Mouse (Mus musculus): ENCODE data around the gene Rapgef6.

Gene Rapgef6

GRCm38 (mm10) chr11:54693696-54694095, 171.0 kb downstream of the Rapgef6 start:
- DNase-seq (ENCODE audit: low spot score in 2 of 2) = no peak

DNA sequence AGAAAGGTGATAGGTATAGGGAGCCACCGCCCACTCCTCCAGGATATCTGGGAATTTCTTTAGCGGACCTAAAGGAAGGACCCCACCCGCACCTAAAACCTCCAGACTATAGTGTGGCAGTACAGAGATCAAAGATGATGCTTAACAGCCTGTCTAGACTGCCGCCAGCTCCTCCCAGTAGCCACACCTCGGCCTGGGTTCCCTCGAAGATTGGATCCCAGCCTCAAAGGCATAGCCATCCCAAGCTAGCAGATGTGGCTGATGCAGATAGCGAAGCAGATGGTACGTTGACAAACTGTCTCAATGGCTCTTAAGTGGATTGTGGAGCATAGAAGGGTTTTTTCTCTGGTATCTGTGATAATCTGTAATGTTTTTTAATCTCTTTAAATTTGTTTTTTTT, 171.6 kb downstream of the Rapgef6 start:
- no peak for DNase-seq (ENCODE audit: low spot score in 2 of 2)

- DNase-seq (ENCODE audit: low spot score in 2 of 2) = no peak
Observed at GRCm38 (mm10) chr11:54695951-54696350, 173.3 kb downstream of the Rapgef6 start.

GRCm38 (mm10) chr11:54697611-54698010, 175.0 kb downstream of the Rapgef6 start:
- no peak for DNase-seq (ENCODE audit: low spot score in 2 of 2)

DNA sequence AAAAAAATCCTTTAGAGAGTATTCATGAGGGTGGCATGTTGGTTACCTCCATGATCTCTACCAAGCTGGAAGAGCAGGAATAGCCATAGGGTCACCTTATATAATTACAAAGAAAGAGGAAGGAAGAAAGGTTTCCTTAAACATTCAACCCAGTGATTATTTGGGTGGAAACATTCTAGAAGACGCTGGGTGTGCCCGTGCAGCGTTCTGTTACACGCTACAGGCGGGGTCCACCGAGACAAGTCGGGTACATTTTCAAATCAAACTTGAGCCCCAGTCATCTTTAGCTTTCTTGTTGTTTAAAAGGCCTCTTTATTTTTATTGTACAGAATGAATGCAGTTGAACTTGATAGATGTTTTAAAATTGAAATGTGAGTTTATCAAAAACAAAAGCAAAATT, 176.0 kb downstream of the Rapgef6 start:
- DNase-seq (ENCODE audit: low spot score in 2 of 2) = no peak

DNA sequence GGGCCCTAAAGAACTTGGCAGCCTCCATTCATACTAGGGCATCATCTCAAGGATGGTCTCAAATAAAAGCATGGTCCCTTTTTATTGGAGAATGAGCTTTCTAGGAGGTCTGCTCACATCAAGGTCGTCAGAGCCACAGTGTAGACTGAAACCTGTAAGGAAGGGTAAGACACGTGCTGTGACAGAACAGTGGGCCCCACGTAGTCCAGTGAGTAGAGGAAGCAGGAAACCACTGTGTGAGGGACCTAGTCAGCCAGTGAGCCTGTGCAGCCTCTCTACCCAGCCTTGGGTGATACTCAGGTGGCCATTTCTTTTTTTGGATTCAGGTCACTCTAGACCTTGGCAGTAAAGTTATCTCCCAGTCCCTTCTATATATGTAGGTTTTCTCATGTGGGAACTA, 177.3 kb downstream of the Rapgef6 start:
- DNase-seq (ENCODE audit: low spot score in 2 of 2) = no peak

DNA sequence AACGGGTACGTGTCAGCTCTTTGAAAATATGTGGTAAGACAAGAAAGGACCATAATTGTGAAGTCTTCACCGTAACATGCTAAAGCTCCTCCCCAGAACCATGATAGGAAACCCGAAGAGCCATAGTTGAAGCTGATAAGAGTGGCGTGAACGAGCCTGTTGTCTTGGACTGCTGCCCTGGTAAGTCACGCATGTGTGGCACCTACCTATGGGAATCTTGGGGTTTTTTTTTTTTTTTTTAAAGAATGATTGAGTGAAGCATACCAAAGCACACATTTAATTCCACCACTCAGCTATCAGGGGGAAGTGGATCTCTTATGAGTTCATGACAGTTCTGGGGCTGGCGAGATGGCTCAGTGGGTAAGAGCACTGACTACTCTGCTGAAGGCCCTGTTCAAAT, 179.2 kb downstream of the Rapgef6 start:
- no peak for DNase-seq (ENCODE audit: low spot score in 2 of 2)

DNA sequence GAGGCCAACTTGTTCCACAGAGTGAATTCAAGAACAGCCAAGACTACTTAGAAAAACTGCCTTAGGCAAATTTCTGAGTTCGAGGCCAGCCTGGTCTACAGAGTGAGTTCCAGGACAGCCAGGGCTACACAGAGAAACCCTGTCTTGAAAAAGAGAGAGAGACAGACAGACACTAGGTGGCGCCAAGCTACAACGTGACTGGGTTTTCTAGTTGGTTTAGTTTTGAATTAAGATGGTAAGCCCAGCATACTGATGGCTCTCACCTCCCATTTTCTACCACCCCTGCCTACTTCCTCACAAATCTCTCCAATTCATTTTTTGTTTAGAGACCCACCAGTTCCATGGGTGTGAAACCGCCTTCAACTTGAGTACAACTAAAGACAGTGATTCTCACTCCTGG, 180.7 kb downstream of the Rapgef6 start:
- peak; percentile 55 to 75 for DNase-seq (ENCODE audit: low spot score in 2 of 2)

DNA sequence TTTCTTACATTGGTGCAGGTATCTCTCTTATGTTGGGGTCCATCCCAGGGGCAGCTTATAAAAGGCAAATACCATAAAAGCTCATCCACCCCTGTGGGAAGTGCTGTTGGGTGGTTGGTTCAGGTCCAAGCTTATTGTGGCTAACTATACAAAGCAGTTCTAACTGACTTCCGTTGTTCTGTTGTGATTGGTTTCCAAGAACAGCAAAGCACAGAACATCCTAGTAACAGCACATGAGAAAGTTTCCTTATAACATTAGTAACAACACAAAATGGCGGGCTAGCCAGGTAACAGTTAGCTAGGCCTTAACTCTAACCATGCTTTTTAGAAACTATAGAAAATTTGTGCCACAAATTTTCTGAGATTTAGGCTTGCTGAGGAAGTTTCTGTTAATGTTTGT, 185.5 kb downstream of the Rapgef6 start:
- DNase-seq (ENCODE audit: low spot score in 2 of 2) = no peak

DNA sequence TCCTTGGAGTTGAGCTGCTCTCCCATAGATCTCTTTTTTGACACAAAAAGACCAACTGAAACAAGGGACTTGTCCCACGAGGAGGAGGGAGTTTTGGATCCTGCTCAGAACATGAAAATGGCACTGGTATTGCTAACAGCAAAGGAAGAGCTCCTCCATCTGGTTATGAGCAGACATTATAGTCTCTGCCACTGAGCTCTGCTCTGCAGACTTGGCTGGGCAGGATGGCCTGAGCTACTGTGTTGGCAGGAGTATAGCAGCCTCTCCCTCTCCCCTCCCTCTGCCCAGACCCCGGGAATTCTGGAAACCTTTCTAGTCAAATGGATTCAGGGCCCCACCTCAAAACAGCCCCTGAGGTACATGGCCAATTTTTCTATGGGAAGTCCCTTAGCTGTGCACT, 187.0 kb downstream of the Rapgef6 start:
- no peak for DNase-seq (ENCODE audit: low spot score in 2 of 2)

DNA sequence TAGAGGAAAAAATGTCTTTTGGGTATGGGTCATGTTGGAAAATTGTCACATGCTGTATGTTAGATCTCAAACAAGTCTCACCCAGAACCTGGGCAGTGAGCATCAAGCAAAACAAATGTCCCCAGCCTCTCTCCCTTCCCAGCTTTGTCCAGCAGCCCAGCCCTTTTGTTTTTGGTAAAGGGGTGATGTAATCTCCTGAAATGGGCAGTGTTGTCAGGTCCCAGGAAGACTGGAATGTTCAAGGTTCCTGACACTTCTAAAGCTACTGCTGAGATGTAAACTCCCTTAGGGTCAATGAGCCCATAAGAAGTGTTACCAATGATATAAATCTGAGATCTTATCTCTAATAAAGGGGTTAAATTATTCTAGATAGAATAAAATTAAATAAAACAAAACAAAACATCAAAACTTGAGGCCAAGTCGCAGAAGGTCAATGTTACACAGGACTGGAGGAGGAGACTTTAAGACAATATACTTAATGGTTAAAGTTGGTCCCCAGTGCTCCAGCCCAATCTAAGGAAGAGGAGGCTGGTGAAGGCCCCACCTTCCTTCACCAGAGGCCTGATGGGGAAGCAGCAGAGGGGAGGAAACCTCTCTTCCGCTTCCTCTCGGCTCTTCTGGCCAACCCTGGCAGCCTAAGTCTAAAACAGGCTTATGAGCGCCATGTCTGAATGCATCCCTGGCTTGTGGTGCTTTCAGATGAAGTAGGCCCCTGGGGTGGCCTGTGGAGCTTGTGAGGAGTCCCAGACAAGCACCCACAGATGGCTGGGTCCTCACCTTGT, 188.1 kb downstream of the Rapgef6 start:
- DNase-seq (ENCODE audit: low spot score in 2 of 2) = no peak

DNA sequence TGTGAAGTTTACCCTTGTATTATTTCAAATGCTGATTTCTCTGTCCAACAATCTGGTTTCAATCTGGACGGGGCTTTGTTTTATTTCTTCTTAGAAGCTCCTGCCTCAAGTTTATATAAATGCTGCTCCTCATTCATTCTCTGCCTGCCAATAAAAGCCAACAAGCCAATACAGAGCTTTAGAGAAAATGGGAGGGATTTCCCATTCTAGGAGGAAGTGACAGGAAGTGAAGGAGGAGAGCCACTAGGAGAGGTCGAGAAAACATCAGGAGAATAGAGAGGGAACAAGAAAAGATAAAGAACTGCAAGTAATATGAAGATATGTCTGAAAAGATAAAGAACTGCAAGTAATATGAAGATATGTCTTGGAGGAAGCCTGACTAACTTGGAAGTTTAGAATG, 190.2 kb downstream of the Rapgef6 start:
- no peak for DNase-seq (ENCODE audit: low spot score in 2 of 2)

- DNase-seq (ENCODE audit: low spot score in 2 of 2) = no peak
Observed at GRCm38 (mm10) chr11:54717893-54718292, 195.2 kb downstream of the Rapgef6 start.

GRCm38 (mm10) chr11:54718601-54719000, 196.0 kb downstream of the Rapgef6 start:
- no peak for DNase-seq (ENCODE audit: low spot score in 2 of 2)

- no peak for DNase-seq (ENCODE audit: low spot score in 2 of 2)
Observed at GRCm38 (mm10) chr11:54722057-54722456, 199.4 kb downstream of the Rapgef6 start.

- DNase-seq (ENCODE audit: low spot score in 2 of 2) = no peak
Observed at GRCm38 (mm10) chr11:54724353-54725034, 201.8 kb downstream of the Rapgef6 start.

DNA sequence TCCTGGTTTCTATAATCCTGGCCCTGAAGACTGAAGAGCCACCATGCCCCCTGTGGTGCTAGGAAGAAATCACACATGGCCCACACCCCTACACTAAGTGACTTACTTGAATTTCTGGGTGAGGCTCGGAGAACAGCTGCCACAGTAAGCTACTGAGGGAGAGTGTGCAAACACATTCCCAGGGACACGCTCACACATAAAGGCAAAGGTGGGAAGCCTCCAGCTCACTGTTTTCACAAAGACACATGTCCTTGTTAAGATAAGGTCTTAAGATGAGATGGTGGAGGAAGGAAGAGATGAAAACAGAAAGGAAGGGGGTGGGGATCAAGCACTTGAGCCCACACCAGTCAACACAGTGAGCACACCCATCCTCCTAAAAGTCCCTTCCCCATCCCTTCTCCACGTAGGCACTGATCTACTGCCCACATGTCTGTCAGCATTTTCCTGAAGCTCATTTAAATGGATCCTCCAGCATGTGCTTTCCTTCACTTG, 204.0 kb downstream of the Rapgef6 start:
- no peak for DNase-seq (ENCODE audit: low spot score in 2 of 2)

- DNase-seq (ENCODE audit: low spot score in 2 of 2) = peak; percentile 51 to 57
Observed at GRCm38 (mm10) chr11:54727327-54727901, 204.8 kb downstream of the Rapgef6 start.

DNA sequence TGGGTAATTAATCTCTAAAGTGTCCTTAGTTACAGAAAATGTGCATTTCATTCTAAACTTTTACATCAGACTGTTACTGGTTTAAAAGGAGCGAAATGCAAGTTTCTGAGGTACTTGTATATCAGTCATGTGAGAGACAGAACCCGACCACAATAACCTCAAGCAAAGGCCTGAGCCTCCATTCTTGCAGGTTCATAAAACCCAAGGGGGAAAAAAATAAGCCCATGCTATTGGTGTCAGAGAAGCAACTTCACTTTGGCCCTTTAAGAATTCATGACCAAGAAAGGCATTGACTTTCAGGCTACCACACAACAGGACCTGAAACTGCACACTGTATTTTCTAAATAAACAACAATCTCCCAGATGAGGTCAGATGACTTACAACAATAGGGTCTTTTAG, 205.7 kb downstream of the Rapgef6 start:
- no peak for DNase-seq (ENCODE audit: low spot score in 2 of 2)

GRCm38 (mm10) chr11:54729311-54729710, 206.7 kb downstream of the Rapgef6 start:
- DNase-seq (ENCODE audit: low spot score in 2 of 2) = no peak

DNA sequence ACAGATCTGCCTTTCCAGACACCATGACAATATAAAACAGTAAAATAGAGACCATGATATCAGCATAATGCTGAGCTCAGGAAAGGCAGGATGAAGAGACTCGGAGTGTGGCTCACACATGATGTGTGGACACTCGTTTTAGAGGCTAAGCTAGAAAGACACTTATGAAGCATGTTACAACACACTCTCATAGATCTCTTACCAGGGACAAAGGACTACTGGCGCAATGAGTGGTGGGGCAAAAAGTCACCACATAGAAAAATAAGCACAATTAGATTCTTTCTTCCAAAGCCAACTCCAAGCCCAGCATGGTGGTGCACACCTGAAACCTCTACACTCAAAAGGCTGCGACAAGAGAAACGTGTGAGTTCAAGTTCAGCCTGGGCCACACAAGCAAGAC, 208.3 kb downstream of the Rapgef6 start:
- no peak for DNase-seq (ENCODE audit: low spot score in 2 of 2)

- DNase-seq (ENCODE audit: low spot score in 2 of 2) = no peak
Observed at GRCm38 (mm10) chr11:54731367-54731766, 208.7 kb downstream of the Rapgef6 start.

GRCm38 (mm10) chr11:54733546-54733945, 210.9 kb downstream of the Rapgef6 start:
- DNase-seq (ENCODE audit: low spot score in 2 of 2) = no peak

All from heart, adult 9 months (tissue).